Mouse (Mus musculus) embryo, embryonic 11 days (tissue): ENCODE data around the gene Pgbd5.

Experiments used
- DNase-seq: peaks from one replicate; pipeline ENCODE4 v3.0.0-alpha.2; 2015

The Pgbd5 gene

GRCm38 (mm10) chr8:124340360-124341068 lies 98.9 kb downstream of the Pgbd5 start:
- DNase-seq = no peak

- DNase-seq = no peak
Observed at GRCm38 (mm10) chr8:124339742-124340141, 99.7 kb downstream of the Pgbd5 start.

- DNase-seq = no peak
Observed at GRCm38 (mm10) chr8:124336302-124336701, 103.2 kb downstream of the Pgbd5 start.

DNA sequence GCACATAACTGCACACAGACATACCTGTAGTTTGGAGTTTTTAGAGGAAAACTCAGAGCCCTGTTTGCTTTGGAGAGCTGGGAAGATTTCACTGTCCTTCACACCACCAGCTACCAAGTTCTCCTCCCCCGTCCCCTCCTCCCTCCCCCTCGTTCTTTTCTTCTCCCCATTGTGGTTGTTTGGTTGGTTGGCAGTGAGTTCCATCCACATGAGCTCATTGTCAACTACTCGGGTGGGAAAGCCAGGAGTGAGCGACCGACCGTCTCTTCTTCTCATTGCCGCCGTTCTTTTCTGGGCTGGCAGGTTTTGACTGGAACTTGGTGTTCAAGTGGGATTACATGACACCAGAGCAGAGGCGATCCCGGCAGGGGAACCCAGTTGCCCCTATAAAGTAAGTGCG lies 107.8 kb downstream of the Pgbd5 start:
- DNase-seq = no peak

- DNase-seq = no peak
Observed at GRCm38 (mm10) chr8:124331094-124331493, 108.4 kb downstream of the Pgbd5 start.

DNA sequence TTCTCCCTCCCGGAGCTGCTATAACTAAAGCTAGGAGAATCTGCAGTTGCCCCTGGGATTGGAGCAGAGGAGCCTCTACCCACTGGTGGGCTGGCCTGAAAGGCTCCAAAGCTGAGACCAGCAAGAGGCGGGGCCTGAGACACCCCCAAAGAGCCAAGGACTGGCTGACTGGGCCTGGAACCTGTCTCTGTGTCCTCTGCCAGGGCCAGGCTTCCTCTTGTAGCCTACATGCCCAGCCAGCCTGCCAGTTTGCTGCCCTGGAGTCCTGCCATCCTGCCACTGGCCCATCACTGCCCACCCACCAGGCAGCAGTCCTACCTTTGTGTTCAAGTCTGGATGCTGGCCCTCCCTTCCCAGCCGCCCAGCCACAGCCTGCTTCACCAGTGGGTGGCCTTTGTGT lies 109.0 kb downstream of the Pgbd5 start:
- DNase-seq = no peak

DNA sequence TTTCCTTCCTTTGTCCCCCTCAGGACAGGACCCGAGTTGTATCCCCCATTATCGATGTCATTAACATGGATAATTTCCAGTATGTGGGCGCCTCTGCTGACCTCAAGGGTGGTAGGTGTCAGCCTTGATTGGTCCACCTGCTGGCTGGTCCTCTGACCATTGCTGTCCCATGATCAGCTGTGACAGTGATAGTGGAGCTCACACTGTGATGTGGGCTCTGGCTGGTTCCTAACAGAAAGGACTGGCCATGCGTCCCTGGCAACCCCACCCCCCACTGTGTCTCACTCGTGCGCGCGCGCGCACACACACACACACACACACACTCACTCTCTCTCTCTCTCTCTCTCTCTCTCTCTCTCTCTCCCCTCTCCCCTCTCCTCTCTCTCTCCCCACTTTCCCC lies 109.8 kb downstream of the Pgbd5 start:
- DNase-seq = peak; percentile 34

GRCm38 (mm10) chr8:124328259-124328658 lies 111.2 kb downstream of the Pgbd5 start:
- DNase-seq = no peak

DNA sequence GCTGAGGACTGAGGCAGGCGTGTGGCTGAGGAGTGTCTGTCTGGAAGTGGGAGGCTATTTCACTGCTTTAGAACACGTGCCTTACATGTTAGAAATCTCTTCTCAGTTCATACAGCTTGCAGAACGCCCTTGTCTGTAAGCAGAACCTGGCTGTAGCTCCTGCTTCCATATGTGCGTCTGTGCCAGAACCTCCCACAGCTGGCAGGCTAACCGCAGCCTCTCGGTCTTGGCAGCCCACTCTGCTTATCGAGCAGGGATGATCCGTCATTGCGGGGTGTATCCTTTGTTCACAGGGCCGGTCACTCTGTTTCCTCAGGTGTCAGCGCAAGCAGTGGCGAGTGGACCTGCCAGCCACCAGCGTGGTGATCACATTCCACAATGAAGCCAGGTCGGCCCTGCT lies 116.1 kb downstream of the Pgbd5 start:
- DNase-seq = no peak

GRCm38 (mm10) chr8:124321227-124321840 lies 118.1 kb downstream of the Pgbd5 start:
- DNase-seq = no peak

DNA sequence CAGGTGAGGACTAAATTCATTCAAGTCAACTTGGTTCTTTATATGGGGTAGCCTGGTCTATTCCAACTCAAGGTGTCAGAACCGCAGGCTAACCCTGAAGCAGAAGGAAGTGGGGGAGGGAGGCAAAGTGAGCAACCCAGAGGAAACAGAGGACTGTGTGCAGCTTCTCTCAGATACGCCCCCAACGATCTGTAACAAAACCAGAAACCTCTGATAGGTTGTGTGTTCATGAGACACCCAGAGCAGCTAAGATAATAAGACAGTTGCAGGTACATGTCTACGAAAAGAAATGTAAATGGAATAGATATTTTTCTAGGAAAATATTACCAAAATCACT lies 120.2 kb downstream of the Pgbd5 start:
- DNase-seq = no peak
